Mouse (Mus musculus): ENCODE measurements around the gene Filip1l. TPM values are rescaled to one million over a fixed set of nuclear protein-coding genes. Genes with fewer than 3 reads are reported as not detected.

Filip1l gene
- total and polyA plus RNA-seq, 2 experiments from 2014 or later: 1.3 to 1.7 TPM

DNA sequence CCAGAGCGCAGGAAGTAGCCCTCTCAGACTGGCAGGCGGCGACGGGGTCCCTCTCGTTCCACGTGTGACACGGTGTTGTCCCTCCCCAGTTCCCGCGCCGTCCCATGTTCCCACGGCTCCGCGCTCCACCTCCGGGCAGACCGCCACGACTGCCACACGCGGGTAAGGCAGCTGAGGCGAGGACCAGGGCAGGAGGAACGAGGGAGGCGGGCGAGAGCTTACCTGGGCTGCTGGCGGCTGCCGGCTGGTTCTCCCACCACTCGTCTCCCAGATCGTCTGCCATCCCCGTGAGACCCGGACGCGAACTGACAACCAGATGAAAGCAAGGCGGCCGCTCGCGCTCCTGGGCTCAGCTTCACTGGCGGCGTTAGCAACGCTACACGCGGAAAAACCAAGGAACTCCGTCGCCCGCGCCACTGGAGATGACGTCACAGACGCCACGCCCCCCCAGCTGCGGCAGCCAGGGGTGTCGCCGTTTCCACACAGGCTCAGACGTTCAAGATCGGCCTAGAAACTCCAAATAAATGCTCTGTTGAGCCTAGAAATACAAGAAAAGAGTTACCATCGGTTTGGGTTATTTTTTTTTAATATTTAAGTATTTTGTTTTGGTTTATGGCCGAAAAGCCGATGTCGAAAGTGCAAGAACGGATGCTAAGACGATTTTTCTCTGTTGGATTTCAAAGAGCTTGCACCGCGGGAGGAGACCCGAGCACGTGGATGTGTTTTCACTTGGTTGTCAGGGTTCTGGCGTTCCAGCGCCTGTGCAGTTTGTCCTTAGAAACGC lies 253.7 kb downstream of the Filip1l start, which contains the start of gene Cmss1:
Gene Cmss1, minus strand, starts transcription at position 421 of the 784 bp plus-strand sequence.
- H3K4me3 ChIP-seq (ENCODE audit: low read depth, low read length): peak within 1 kb of the TSS; percentile 69
- H3K4me2 ChIP-seq (ENCODE audit: low read depth): peak within 1 kb of the TSS; percentile 65
- TF ChIP-seq CTCF (IDR thresholded peaks at IDR 0.05; ENCODE audit: low read depth): no peak
- H3K36me3 ChIP-seq (ENCODE audit: insufficient read depth): no peaks in the 10 kb centered on the region
- H3K4me1 ChIP-seq (ENCODE audit: insufficient read depth): no peaks in the 10 kb centered on the region
- H3K27ac ChIP-seq (ENCODE audit: low read depth, low read length): peak within 1 kb of the TSS; percentile 74
- H3K27me3 ChIP-seq (ENCODE audit: insufficient read depth, low read length): no peaks in the 10 kb centered on the region
- ATAC-seq: peak; percentile 97
- H3K9ac ChIP-seq: peak within 1 kb of the TSS; percentile 50
- 2% methylated on average over 64 of the region's 64 CpGs for WGBS
- H3K9me3 ChIP-seq (ENCODE audit: low read length): no peaks in the 10 kb centered on the region
- DNase-seq: peak; percentile 94

- DNase-seq (peak; percentile 71), ATAC-seq (peak; percentile 35; the same call in 1 of the 2 replicates)
- H3K9me3 ChIP-seq (ENCODE audit: low read length): no peaks in the 10 kb centered on the region
- H3K9ac ChIP-seq: no peak overlapping the region
- H3K27me3 ChIP-seq (ENCODE audit: insufficient read depth, low read length): no peaks in the 10 kb centered on the region
- H3K36me3 ChIP-seq (ENCODE audit: insufficient read depth): no peaks in the 10 kb centered on the region
- H3K4me1 ChIP-seq (ENCODE audit: insufficient read depth): no peaks in the 10 kb centered on the region
- TF ChIP-seq CTCF (IDR thresholded peaks at IDR 0.05; ENCODE audit: low read depth): peak; percentile 80
- no peak overlapping the region for H3K4me2 ChIP-seq (ENCODE audit: low read depth)
- H3K4me3 ChIP-seq (ENCODE audit: low read depth, low read length): no peak overlapping the region
- 0% methylated on average over 1 of the region's 1 CpGs for WGBS
- H3K27ac ChIP-seq (ENCODE audit: low read depth, low read length): no peak overlapping the region
Measured at GRCm38 (mm10) chr16:57611768-57612167, 258.9 kb downstream of the Filip1l start.

Other genes with a start within 250 kb of the Filip1l start
- gene Tomm70a, start 231.4 kb upstream of the Filip1l start, total RNA-seq (2014; rRNA removed): 129 and 138 TPM in 2 replicates
- 59.3 and 65.7 TPM in 2 replicates for gene Tomm70a, start 231.4 kb upstream of the Filip1l start, polyA plus RNA-seq (2015; fragmentation: Nextera tagmentation; extraction: Ambion mirVana)
- 23.7 and 28.5 TPM in 2 replicates for gene Nit2, start 185.8 kb upstream of the Filip1l start, total RNA-seq (2014; rRNA removed)
- gene Nit2, start 185.8 kb upstream of the Filip1l start, polyA plus RNA-seq (2015; fragmentation: Nextera tagmentation; extraction: Ambion mirVana): 38.8 and 41.4 TPM in 2 replicates
- gene Tbc1d23, start 121.6 kb upstream of the Filip1l start, total RNA-seq (2014; rRNA removed): 75.8 and 89.1 TPM in 2 replicates
- gene Tbc1d23, start 121.6 kb upstream of the Filip1l start, polyA plus RNA-seq (2015; fragmentation: Nextera tagmentation; extraction: Ambion mirVana): 29.3 and 33.5 TPM in 2 replicates
- gene Tmem30c, start 60.2 kb upstream of the Filip1l start, total RNA-seq (2014; rRNA removed): 0.23 and 0.24 TPM in 2 replicates
- 0.27 TPM in 1 of 2 replicates, not detected in the other for gene Tmem30c, start 60.2 kb upstream of the Filip1l start, polyA plus RNA-seq (2015; fragmentation: Nextera tagmentation; extraction: Ambion mirVana)